Mouse (Mus musculus) small intestine, adult 10 weeks (tissue): ENCODE data around the gene Ppp1r14c. TPM values are rescaled to one million over a fixed set of nuclear protein-coding genes. Genes with fewer than 3 reads are reported as not detected.

Source experiments
- polyA plus RNA-seq: library from polyadenylated mRNA; stranded (reverse); fragments of 350-450 nt; fragmentation: Illumina TruSeq; extraction: RNeasy Lipid Tissue Mini Kit (QIAGEN cat#74804); gene quantifications from one replicate; pipeline ENCODE4 v1.2.3, GENCODE M21; 2014; ENCODE audit warnings: low replicate concordance

Gene Ppp1r14c
- 4.8 TPM for polyA plus RNA-seq

GRCm38 (mm10) chr10:3366036-3366869 lies at the start of gene Ppp1r14c:
TSS of gene Ppp1r14c (plus strand) at chr10:3366057.

Other genes starting within 250 kb of the Ppp1r14c start
- gene H60c, start 98.3 kb upstream of the Ppp1r14c start, polyA plus RNA-seq, result not detected
- 78.4 TPM for gene Iyd, start 174.2 kb downstream of the Ppp1r14c start, polyA plus RNA-seq